Mouse (Mus musculus) layer of hippocampus, adult 8-10 months (tissue): ENCODE data around the gene Tiam1. TPM values are rescaled to one million over a fixed set of nuclear protein-coding genes. Genes with fewer than 3 reads are reported as not detected.
A peak's percentile ranks its signal among the peaks of the same experiment; 100 is the strongest.

Experiments used
- DNase-seq, 2 experiments: peaks; one replicate each; pipeline ENCODE4 v3.0.0; 2022; ENCODE audit warnings: low spot score in 2 of 2
- total RNA-seq, 4 experiments: library from RNA; stranded (reverse); gene quantifications; 2 replicates each; pipeline ENCODE4 v1.2.4; 2022

Gene Tiam1
- total RNA-seq, 4 experiments from 2014 or later: 103 to 125 (median 116) TPM

GRCm38 (mm10) chr16:89810398-89810797 is 333.2 kb downstream of the Tiam1 start:
- DNase-seq: no peak

DNA sequence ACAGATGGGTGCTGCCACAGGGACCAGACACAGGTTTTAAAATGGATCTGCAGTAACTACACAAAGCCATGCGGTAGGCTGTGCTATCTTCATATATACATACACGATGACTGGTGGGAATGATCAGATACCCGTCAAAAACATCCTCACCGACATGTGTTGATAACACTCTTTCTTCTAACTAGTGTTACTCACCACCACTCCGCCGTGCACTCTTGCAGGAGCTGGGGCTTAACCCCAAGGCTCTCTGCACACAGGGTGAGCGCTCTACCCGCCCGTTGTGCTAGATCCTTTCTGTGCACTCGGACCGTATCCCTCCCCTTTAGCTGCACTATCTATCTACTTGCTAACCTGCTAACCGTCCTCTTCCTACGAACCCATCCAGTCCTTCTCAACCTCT is 335.4 kb downstream of the Tiam1 start:
- DNase-seq: no peak

DNA sequence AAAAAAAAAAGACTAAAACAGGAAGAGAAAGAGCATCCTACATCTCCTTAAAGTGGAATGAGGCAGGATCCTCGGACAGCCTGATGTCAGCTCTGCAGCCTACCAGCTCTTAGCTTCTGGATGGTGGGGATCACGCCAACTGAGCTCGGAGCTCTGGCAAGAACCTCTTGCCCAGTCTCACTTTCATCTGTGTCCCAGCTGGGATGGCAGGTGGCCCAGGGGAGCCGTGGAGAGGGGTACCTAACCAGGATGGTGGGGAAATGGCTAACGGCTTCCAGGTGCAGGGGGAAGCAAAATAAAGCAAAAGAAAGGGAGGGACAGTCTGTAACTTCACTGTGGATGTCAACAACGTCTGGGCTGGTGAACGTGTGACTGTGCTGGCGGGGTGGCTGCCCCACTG is 337.6 kb downstream of the Tiam1 start:
- DNase-seq: no peak

DNA sequence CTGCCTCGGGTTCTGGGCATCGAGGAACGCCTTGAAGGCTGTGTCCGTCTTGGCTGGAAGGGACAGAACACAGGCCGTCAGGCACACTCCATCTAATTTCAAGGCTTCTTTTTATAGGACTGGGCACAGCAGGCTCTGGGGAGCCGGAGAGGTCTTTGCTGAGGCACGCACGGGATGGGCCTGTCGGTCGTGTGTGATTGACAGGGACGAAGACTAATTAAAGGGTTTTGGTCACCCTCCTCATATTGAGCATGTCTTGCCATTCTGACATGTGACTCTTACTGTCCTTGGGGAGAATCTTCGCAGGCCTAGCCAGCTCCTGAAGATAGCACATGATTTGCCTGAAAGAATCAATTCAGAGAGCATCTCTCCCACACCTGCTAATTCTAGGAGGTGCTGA is 338.4 kb downstream of the Tiam1 start:
- no peak for DNase-seq

DNA sequence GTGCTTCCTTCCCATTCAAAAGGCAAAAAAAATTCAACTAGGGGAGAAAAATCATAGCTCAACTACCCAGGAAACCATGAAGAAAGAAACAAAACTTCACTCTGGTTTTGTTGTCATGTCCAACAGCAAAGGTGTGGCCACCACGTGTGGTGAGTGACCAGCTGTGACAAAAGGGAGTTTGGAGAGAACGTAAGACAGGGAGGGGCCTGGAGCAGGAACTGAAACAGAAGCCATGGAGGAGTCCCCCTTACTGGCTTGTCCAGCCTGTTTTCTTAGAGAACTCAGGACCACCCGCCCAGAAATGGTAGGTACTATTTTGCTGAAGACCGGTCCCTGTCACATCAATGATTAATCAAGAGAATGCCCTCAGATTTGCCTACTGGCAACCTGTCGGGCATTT is 342.1 kb downstream of the Tiam1 start:
- DNase-seq: no peak

GRCm38 (mm10) chr16:89799772-89800171 is 343.8 kb downstream of the Tiam1 start:
- DNase-seq: no peak

DNA sequence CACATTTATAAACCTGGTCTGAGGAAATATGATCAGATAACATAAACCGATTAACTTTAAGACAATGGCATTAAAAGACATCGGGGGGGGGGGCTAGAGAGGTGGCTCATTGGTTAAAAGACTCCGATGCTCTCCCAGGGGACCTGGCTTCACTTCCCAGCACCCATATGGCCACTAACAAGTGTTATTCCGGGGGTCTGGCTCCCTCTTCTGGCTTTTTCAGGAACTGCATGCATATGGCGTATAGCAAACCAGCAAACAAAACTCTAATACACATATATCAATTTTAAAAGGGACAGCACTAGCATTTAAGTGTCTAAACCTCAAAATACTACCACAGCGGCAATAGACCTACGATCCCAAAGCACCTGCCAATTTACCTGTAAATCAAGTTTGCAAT is 347.0 kb downstream of the Tiam1 start:
- no peak for DNase-seq

- DNase-seq: no peak
Measured at GRCm38 (mm10) chr16:89789792-89790434, 353.7 kb downstream of the Tiam1 start.

DNA sequence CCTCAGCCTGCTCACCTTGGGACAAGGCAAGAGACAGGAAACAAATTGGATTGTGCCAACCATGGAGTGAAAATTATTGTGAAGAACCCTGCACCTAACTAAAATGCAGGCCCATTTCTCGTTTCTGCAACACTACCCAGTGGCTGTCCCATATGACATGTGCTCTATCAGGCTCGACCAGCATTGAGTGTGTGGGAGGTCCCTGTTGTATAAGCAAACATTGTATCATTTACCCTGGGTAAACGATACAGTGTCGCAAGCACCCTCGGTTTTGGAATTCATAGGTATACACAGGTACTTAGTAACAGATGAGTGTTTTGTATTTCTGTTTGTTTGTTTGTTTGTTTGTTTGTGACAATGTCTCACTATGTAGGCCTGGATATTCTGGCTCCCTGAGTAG is 357.8 kb downstream of the Tiam1 start:
- DNase-seq: no peak

DNA sequence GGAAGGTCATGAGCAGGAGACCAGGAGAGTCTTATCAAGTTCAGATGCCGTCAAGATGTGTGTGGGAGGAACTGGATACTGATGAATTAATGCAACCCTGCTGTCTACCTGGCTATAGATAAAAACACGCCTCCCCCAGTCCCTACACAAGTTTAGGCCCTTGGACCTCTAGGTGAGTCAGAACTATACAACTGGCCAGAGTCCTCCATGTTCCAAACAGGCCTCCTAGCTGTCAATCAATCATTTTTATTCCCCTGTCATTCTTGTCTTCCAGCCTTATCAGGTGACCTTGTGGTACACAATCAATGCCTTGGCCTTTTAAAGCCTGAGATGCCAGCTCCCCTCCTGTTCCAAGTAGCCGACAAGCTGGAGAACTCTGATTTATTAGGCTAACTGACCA is 363.9 kb downstream of the Tiam1 start:
- DNase-seq: no peak

DNA sequence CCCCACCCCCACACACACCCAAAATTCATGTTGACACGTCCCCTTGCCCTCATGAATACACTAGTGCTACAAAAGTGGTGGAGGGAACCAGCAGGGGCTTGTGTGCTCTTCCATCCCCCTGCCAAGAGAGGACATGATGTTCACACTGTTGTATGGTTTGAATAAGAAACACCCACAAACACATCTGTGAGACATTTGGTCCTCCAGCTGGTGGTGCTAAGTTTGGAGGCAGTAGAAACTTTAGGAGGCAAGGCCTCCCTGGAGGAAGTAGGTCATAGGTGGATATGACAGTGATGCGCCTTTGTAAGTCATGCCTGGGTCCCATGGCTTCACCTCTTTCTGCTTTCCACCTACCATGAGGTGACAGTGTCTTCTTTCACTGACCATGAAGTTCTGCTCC is 366.1 kb downstream of the Tiam1 start:
- peak in 1 of 2 experiments; percentile 26 for DNase-seq

DNA sequence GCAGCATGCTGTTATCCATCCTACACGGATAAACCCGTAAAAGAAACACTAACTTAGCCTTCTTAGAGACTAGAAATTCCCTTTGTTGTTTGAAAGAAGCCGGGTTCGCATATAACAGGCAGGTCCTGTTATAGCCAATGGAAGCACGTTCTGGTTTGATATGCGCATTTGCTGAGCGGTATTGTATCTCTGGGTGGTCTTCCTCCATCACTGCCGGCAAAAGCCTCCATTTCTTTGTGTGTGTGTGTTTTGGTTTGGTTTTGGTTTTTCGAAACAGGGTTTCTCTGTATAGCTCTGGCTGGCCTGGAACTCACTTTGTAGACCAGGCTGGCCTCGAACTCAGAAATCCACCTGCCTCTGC is 369.0 kb downstream of the Tiam1 start:
- no peak for DNase-seq

DNA sequence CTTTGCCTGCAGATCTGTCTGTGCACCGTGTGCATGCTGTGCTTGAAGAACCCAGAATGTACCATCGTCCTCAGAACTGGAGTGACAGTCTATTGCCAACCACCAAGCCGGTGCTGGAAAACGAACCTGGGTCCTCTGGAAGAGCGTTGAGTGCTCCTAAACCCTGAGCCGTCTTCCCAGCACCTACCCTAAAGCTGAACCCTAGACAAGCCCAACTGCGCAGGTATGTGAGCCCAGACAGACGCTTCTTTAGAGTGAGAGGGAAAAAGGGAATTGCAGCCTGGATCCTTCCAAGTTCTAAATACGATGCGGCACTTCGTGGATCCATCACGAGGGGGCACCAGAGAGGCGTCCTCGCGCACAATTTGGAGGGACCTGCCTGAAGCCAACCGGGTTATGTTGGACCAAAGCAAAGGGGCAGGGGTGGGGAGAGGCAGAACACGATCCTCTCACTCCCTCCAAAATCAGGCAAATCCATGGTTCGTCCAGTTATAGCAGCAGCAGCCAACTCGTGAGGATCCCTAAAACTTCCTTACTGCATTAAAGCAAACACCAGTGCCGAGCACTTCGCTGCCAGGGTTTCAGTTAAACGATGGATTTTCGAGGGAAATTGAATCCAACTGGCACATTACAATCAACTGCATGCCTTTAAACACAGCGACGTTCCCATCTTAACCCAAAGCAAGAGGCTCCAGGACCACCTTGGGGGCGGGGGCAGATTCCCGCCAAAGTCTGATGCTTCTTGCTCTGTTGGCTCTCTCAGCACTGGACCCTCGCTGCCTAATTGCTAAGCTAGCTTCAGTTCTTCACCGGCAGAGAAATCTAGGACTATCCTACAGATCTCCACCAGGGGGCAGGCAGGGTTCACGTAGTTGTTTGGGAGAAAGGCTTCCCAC is 369.7 kb downstream of the Tiam1 start:
- DNase-seq: peak; percentile 85 to 93

DNA sequence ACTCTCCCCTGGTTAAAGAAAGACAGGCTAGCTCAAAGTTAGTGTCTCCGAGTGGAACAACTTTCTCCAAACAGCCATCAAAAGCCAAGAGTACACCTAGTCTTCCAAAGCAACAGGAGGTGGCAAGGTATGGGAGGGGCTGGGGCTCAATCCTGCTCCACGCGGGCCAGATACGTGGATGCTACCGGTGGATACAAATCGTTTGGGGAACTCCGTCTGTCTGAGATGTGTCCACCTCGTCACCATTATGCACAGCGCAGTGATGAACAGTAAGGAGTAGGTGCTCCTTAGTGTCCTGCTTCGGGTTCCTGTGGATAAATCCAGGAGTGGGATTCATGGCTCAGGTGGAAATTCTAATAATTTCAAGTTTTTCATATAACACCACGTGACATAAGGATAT is 377.6 kb downstream of the Tiam1 start:
- no peak for DNase-seq

- DNase-seq: peak in 1 of 2 experiments; percentile 33
Measured at GRCm38 (mm10) chr16:89765470-89765869, 378.1 kb downstream of the Tiam1 start.

DNA sequence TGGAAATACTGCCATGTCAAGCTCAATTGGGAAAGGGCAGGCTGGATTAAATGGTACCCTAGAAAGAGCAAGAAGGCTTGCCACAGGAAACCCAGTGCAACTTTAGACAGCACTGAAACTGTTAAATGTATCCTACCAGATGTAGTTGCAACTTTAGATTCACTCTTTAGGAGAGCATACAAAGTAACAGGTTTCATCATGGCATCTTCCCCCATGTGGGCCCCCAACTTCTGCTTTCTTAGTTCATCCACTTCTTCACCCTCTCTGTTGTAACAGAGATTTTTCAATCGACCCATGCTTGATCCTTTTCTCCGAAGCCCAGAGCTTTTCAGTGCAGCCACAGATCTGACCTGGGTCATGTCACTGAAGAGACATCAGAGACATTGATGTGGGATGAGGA is 379.8 kb downstream of the Tiam1 start:
- DNase-seq: no peak

DNA sequence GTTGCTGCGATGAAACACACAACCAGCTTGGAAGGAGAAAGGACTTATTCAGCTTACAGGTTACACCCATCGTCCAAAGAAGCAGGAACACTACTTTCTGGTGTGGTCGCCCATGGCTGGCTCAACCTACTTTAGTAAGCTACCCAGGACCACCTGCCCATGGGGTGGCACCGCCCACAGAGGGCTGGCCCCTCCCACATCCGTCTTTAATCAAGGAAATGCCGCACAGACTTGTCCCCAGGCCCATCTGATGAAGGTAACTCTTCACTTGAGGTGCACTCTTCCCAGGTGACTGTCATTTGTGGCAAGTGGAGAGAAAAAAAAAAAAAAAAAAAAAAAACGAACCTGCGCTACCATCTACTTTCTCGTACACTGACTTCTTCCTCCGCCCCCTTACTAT is 381.0 kb downstream of the Tiam1 start:
- DNase-seq: no peak

- DNase-seq: peak in 1 of 2 experiments; percentile 28
Measured at GRCm38 (mm10) chr16:89762096-89762495, 381.5 kb downstream of the Tiam1 start.

DNA sequence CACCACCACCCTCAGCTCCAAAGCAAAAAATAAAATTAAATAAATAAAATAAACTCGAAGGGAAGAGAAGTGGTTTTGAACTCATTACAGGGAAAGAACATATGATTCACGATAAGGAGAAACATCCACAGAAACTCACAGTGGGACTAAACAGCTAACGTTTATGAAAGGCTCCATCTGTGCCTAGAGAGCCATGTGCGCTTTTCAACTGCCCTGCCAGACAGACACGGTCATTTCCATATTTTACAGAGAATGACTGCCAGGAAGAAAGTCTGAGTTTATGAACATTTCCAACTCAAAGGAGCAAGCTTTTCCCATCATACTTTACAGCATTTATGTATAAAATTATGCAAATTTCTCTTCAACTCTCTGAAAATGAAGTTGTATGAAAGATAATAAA is 386.2 kb downstream of the Tiam1 start:
- no peak for DNase-seq

DNA sequence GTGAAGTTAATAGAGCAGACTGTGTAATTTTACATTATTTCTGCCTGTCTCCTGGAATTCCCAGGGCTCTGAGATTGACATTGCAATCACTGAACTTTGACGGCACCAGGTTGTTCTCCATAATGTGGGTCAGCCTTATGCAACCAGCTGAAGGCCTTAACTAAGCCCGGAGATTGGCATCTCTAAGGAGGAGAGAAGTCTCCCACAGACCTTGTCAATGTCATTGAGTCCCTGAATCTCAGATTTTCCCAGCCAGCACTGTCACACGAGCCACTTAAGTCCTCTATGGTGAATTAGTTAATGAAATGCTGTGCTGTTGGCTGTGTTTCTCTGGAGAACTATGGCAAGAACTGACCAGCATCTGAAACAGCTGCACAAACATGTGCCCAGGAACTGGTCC is 388.9 kb downstream of the Tiam1 start:
- no peak for DNase-seq

GRCm38 (mm10) chr16:89747864-89748263 is 395.7 kb downstream of the Tiam1 start:
- no peak for DNase-seq

DNA sequence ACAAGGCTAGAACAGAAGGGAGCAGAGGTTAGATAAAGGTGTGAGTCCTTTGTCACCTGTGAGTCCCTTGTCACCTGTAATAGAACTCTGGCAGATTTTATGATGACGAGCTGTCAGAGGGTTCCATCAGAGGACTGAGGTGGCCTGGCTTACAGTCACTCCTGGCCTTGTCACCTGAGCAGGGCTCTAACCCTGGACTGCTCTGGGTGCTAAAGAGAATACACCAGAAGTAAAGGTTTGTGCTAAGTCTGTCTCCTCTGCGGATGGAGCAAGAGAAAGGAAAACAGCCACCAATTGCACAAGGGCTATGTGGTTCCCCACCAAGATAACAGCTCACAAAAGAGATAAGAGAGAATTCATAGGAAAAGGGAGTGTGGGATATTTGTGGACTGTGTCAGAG is 404.0 kb downstream of the Tiam1 start:
- DNase-seq: no peak

DNA sequence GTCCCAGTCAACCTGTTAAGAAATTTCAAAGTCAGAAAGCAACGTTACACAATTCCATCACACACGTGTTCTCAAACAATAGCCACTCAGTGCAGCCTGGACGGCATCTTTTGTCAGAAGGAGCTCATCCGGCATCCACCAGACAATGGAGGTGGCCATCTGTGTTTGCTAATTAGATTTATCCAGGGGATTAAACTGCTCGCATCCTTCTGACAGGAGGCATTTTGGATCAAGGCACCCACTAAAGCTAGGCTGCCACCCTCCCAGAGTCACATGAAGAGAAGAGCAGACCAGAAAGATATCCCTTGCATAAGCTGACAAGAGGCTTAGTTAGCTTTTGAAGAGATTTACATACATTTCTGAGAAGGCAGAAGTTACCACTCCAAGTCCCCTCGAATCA is 404.6 kb downstream of the Tiam1 start:
- DNase-seq: no peak
